Mouse (Mus musculus) heart, postnatal 0 days (tissue): ENCODE measurements at regions not wholly inside any gene's neighbourhood (a gene's known extent, or its start where the extent isn't known, plus 50 kb on each side); places are given as distances from the start of the nearest gene placed in this dataset.

ENCODE experiments used
- ATAC-seq: fragments of 200-750 bp; cut with Nextera tagmentation; 2 replicates; pipeline ENCODE4 v1.8.0; 2017; ENCODE audit warnings: low read depth, moderate number of reproducible peaks, moderate library complexity; ENCODE audit not compliant: insufficient read depth
- DNase-seq: peaks from one replicate; pipeline ENCODE4 v3.0.0-alpha.2; 2016; ENCODE audit warnings: low spot score
- H3K27ac ChIP-seq: fragments of 300-500 bp; sonication (generic); 2 replicates; pipeline ENCODE4 v1.5.1; 2014; ENCODE audit warnings: low read depth, mild to moderate bottlenecking
- H3K27me3 ChIP-seq: fragments of 300-500 bp; sonication (generic); 2 replicates; pipeline ENCODE4 v1.6.1; 2014; ENCODE audit warnings: low read length, mixed read lengths; ENCODE audit not compliant: control insufficient read depth, insufficient read depth
- H3K36me3 ChIP-seq: fragments of 300-500 bp; sonication (generic); replicated peaks from 2 replicates; pipeline ENCODE4 v1.6.1; 2014; ENCODE audit warnings: low read length, mixed read lengths; ENCODE audit not compliant: control insufficient read depth, insufficient read depth
- H3K4me1 ChIP-seq: fragments of 300-500 bp; sonication (generic); 2 replicates; pipeline ENCODE4 v1.6.1; 2014; ENCODE audit warnings: antibody characterized with exemption; ENCODE audit not compliant: control insufficient read depth, insufficient read depth
- H3K4me2 ChIP-seq: fragments of 300-500 bp; sonication (generic); 2 replicates; pipeline ENCODE4 v1.6.1; 2014; ENCODE audit warnings: low read depth, mild to moderate bottlenecking, low read length, moderate library complexity
- H3K4me3 ChIP-seq: fragments of 300-500 bp; sonication (generic); 2 replicates; pipeline ENCODE4 v1.5.1; 2014; ENCODE audit warnings: low read depth, low read length
- H3K9ac ChIP-seq: fragments of 300-500 bp; sonication (generic); replicated peaks from 2 replicates; pipeline ENCODE4 v1.6.1; 2014; ENCODE audit warnings: low read depth, low read length, mixed read lengths
- H3K9me3 ChIP-seq: fragments of 300-500 bp; sonication (generic); replicated peaks from 2 replicates; pipeline ENCODE4 v1.6.1; 2016; ENCODE audit warnings: low read length; ENCODE audit not compliant: control insufficient read depth
- CTCF ChIP-seq: IDR thresholded peaks from 2 replicates; pipeline ENCODE4 v1.5.1; 2016; ENCODE audit warnings: antibody characterized with exemption, control low read depth, low read depth
- EP300 ChIP-seq: IDR thresholded peaks from 2 replicates; pipeline ENCODE4 v1.6.1; 2016; ENCODE audit warnings: antibody characterized with exemption, low read depth
- WGBS: fragments of 180-500 bp; shearing (Covaris S2); extraction: QIAGEN DNeasy Blood & Tissue Kit; methylation state at CpG from one replicate; pipeline ENCODE4 v1.1.7; 2014; 5-methylcytosine and 5-hydroxymethylcytosine counted together

- H3K9me3 ChIP-seq = no peaks in the 10 kb centered on the region
- no peak overlapping the region for H3K27ac ChIP-seq
- H3K36me3 ChIP-seq = no peaks in the 10 kb centered on the region
- DNase-seq (no peak), ATAC-seq (no peak)
- H3K27me3 ChIP-seq = no peaks in the 10 kb centered on the region
- H3K9ac ChIP-seq = no peak overlapping the region
- H3K4me2 ChIP-seq = no peak overlapping the region
- TF ChIP-seq EP300 = no peak
- no peak for TF ChIP-seq CTCF
- H3K4me1 ChIP-seq = no peaks in the 10 kb centered on the region
- 52% methylated on average over 6 of the region's 6 CpGs for WGBS
- H3K4me3 ChIP-seq = no peak overlapping the region
Observed at GRCm38 (mm10) chr7:95853225-95853812, 317.7 kb upstream of the Tenm4 start.

DNA sequence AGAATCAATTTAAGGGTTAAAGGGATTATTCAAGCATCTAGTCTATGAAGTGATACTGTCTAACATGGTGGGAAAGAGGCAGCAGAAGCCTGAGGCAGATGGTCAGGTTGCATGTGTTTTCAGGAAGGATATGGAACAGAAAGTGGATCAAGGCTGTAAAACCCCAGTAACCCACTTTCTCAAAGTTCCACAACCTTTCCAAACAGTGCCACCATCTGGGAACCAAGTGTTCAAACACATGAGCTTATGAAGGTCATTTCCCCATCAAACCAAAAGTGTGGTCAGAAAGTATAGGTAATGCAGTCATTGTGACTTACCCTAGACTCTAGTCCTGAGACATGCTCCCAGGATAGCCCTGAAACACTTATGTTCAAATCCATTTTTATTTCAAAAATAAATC, 312.8 kb upstream of the Tenm4 start:
- H3K36me3 ChIP-seq = no peaks in the 10 kb centered on the region
- peak; percentile 18; the same call in 1 of the 2 replicates for TF ChIP-seq CTCF
- TF ChIP-seq EP300 = no peak
- H3K9ac ChIP-seq = no peak overlapping the region
- no peak overlapping the region for H3K4me2 ChIP-seq
- DNase-seq (no peak), ATAC-seq (no peak)
- H3K27me3 ChIP-seq = no peaks in the 10 kb centered on the region
- no peaks in the 10 kb centered on the region for H3K9me3 ChIP-seq
- H3K27ac ChIP-seq = no peak overlapping the region
- no peaks in the 10 kb centered on the region for H3K4me1 ChIP-seq
- H3K4me3 ChIP-seq = no peak overlapping the region

DNA sequence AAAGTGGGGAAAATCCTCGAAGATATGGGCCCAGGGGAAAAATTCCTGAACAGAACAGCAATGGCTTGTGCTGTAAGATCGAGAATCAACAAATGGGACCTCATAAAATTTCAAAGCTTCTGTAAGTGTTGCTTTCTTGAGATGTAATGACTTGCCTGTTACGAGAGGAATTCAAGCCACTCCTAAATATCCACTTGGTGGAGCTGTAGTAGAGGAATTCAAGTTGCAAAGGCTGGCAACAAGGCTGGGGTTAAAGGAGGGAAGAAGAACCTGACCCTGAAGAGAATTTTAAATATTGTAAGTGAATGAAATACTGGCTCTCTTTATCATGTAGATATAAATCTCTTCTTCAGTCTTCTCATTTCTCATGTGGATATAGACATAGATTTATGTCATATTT, 306.8 kb upstream of the Tenm4 start:
- H3K4me3 ChIP-seq = no peak overlapping the region
- H3K27ac ChIP-seq = no peak overlapping the region
- 38% methylated on average over 3 of the region's 3 CpGs for WGBS
- no peak overlapping the region for H3K4me2 ChIP-seq
- no peak for DNase-seq
- no peaks in the 10 kb centered on the region for H3K36me3 ChIP-seq
- no peaks in the 10 kb centered on the region for H3K4me1 ChIP-seq
- H3K9me3 ChIP-seq = no peaks in the 10 kb centered on the region
- no peak for TF ChIP-seq EP300
- peak; percentile 27; the same call in 1 of the 2 replicates for TF ChIP-seq CTCF
- no peaks in the 10 kb centered on the region for H3K27me3 ChIP-seq
- H3K9ac ChIP-seq = no peak overlapping the region
- no peak for ATAC-seq

DNA sequence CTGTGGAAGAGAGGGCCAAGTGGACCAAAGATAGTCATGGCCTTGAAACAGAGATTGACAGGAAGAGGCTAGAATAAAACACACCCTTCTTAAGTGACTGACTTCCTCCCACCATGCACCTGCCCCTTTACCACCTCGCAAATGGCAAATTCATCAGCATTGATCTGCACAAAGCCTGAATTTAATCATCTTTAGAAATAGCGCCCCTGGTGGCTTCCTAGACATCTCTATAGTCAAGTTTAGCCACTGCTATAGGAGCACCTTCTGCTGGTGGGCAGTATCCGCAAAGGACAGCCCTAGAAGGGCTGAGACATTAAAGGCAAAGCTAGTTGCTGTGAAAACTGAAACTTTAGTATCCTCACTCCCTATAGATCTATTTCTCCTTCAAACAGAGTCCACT, 305.8 kb upstream of the Tenm4 start:
- Histone ChIP-seq H3K4me3 (no peak overlapping the region), H3K9me3 (no peaks in the 10 kb centered on the region), H3K4me2 (no peak overlapping the region), H3K27me3 (no peaks in the 10 kb centered on the region), H3K27ac (no peak overlapping the region), H3K9ac (no peak overlapping the region), H3K36me3 (no peaks in the 10 kb centered on the region), H3K4me1 (no peaks in the 10 kb centered on the region)
- TF ChIP-seq EP300 = no peak
- no peak for TF ChIP-seq CTCF
- ATAC-seq (no peak), DNase-seq (no peak)
- WGBS = 46% methylated on average over 3 of the region's 3 CpGs

- Histone ChIP-seq H3K4me3 (no peak overlapping the region), H3K4me1 (no peaks in the 10 kb centered on the region), H3K4me2 (no peak overlapping the region), H3K9ac (no peak overlapping the region), H3K27me3 (no peaks in the 10 kb centered on the region), H3K36me3 (no peaks in the 10 kb centered on the region), H3K27ac (no peak overlapping the region), H3K9me3 (0 out of 2 replicates have a peak, but pooled peaks cover 2% of the 10 kb centered on the region)
- TF ChIP-seq EP300 (no peak), CTCF (no peak)
- ATAC-seq (no peak), DNase-seq (no peak)
- WGBS = 83% methylated on average over 6 of the region's 6 CpGs
Observed at GRCm38 (mm10) chr7:95868753-95869152, 302.3 kb upstream of the Tenm4 start.

DNA sequence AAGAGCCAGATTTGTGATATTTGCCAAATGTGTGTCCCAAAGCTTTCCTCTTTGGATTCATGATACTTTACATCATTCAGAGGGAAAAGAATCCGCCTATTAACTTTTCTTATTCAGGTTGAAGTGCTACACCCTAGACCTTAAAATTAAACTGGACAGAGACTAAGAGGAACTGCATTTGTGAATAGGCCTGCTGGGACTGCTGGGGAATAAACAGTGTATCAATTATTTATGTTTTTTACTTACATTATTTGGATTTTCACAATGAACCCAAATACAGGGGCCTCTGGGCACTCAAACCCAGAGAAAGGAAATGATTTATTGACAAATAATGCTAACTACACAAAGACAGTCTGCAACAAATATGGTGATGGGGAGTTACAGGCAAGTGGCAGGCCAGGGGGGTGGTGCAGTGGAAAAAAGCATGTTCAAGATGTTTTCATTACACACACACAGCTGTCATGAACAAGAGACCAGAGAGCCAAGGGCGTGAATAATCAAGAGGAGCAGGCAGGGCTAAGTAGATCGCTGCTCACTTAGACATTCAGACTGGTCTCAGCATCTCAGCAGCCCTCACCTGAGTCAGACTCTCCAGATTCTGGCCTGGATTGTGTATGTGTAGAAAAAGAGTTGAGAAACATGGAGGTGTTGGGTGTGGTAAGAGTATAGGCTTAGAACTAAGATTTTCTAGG, 290.3 kb upstream of the Tenm4 start:
- H3K4me2 ChIP-seq = no peak overlapping the region
- H3K9ac ChIP-seq = no peak overlapping the region
- no peaks in the 10 kb centered on the region for H3K27me3 ChIP-seq
- TF ChIP-seq CTCF = no peak
- TF ChIP-seq EP300 = no peak
- no peak overlapping the region for H3K4me3 ChIP-seq
- ATAC-seq = no peak
- no peaks in the 10 kb centered on the region for H3K9me3 ChIP-seq
- no peaks in the 10 kb centered on the region for H3K4me1 ChIP-seq
- H3K27ac ChIP-seq = no peak overlapping the region
- WGBS = 64% methylated on average over 3 of the region's 3 CpGs
- H3K36me3 ChIP-seq = no peaks in the 10 kb centered on the region
- DNase-seq = no peak
